Mouse (Mus musculus) C2C12 (cell line): ENCODE data around the gene Ddx43. TPM values are rescaled to one million over a fixed set of nuclear protein-coding genes. Genes with fewer than 3 reads are reported as not detected.
"Not testable (repeated sequence)": the region's sequence is repeated elsewhere in the genome, so short reads cannot be mapped to it uniquely, and the experiment has no call there.

Experiments used
- H3K27me3 ChIP-seq: one replicate; pipeline ENCODE4 v1.6.1; 2011; ENCODE audit not compliant: control insufficient read depth, insufficient read depth, insufficient read length
- H3K36me3 ChIP-seq: one replicate; pipeline ENCODE4 v1.6.1; 2011; ENCODE audit not compliant: control insufficient read depth, insufficient read depth
- H3K4me3 ChIP-seq: one replicate; pipeline ENCODE4 v1.5.1; 2011; ENCODE audit warnings: mild to moderate bottlenecking, control low read depth; ENCODE audit not compliant: poor library complexity, insufficient read depth, severe bottlenecking
- H3K79me2 ChIP-seq: one replicate; pipeline ENCODE4 v1.6.1; 2011; ENCODE audit not compliant: control insufficient read depth, insufficient read depth
- H3K79me3 ChIP-seq: one replicate; pipeline ENCODE4 v1.6.1; 2011; ENCODE audit warnings: low read depth, control low read depth
- H3ac ChIP-seq: one replicate; pipeline ENCODE3; 2011; ENCODE audit warnings: low read depth; ENCODE audit not compliant: control insufficient read depth, insufficient read length
- CEBPB ChIP-seq: IDR thresholded peaks from one replicate; pipeline ENCODE4 v1.6.1; 2011; ENCODE audit warnings: low read depth, mild to moderate bottlenecking, control low read depth, moderate library complexity
- CTCF ChIP-seq: IDR thresholded peaks from one replicate; pipeline ENCODE4 v1.5.1; 2011; ENCODE audit not compliant: control insufficient read depth, insufficient read depth, insufficient read length
- FOSL1 ChIP-seq: IDR thresholded peaks from one replicate; pipeline ENCODE4 v1.8.0; 2011; ENCODE audit warnings: mild to moderate bottlenecking, low read length; ENCODE audit not compliant: poor library complexity, insufficient read depth, severe bottlenecking
- MAX ChIP-seq: IDR thresholded peaks from one replicate; pipeline ENCODE4 v1.6.1; 2011; ENCODE audit warnings: mild to moderate bottlenecking, control low read depth
- MYOD1 ChIP-seq: IDR thresholded peaks from one replicate; pipeline ENCODE4 v1.6.1; 2011; ENCODE audit warnings: low read depth; ENCODE audit not compliant: control insufficient read depth, insufficient read length
- MYOG ChIP-seq: IDR thresholded peaks from one replicate; pipeline ENCODE4 v1.6.1; 2011; ENCODE audit not compliant: control insufficient read depth, insufficient read length; ENCODE audit errors: extremely low read depth
- USF1 ChIP-seq: IDR thresholded peaks from one replicate; pipeline ENCODE4 v1.6.1; 2011; ENCODE audit warnings: low read depth, mild to moderate bottlenecking, control low read depth, moderate library complexity
- polyA plus RNA-seq: library from polyadenylated mRNA; unstranded; fragments of >200 nt; fragmentation: generic; extraction: Trizol; gene quantifications from one replicate; pipeline ENCODE4 v1.2.1, GENCODE M21; 2012; ENCODE audit warnings: missing spikeins

Ddx43 gene
- polyA plus RNA-seq, 1 experiment, result not detected

DNA sequence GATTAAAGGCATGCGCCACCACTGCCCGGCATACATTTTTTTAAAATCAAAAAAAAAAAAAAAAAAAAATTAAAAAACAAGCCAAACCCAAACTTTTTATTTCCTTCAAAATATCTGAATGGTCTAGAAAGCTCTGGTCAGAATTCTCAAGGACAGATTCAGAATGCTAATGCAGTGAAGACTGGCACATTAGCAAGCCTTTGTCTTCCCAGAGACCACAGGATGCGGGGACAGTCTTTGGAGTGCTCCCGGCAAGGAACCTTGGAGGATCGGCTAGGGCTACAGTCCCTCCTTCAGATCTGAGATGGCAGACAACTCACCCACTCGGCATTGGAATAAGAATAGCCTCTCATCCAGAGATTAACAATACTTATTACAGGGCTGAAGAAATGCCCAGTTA is 30.9 kb upstream of the Ddx43 start:
- no peaks in the 10 kb centered on the region for H3K79me2 ChIP-seq
- no peak overlapping the region for H3K4me3 ChIP-seq
- no peaks in the 10 kb centered on the region for H3K79me3 ChIP-seq
- no peaks in the 10 kb centered on the region for H3K36me3 ChIP-seq
- H3ac ChIP-seq, result no peak overlapping the region
- TF ChIP-seq CEBPB (no peak), FOSL1 (no peak), MAX (no peak), CTCF (no peak), USF1 (no peak), MYOD1 (no peak), MYOG (no peak)
- H3K27me3 ChIP-seq, result no peaks in the 10 kb centered on the region

DNA sequence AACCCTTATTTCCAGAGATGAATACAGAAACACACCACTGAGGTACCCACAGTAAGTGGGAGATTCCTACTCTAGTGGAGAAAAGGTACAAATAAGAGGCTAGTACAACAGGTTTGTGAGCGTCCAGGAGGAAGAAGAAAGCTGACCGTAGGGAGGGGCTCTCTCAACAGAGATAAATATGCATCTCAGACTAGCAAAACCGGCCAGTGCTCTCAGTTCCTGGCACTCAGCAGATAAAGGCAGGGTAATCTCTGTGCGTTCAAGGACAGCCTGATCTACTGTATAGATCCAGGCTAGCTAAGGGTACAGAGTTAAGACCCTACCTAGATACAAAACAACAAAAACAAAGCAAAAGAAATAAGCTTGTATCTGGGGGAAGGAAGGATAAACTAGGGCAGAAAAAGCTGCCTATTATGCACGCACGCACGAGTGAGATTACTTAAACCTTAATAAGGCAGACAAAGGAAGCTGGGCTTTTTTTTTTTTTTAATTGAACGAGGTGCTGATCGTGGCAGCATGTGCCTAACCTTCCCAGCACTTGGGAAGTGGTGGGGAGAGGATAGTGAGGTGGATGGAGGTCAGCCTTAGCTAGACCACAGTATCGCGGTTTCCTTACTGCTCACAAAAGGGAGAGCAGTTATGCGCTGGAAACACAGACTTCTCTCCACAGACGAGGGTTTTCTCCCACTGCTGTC is 29.6 kb upstream of the Ddx43 start:
- TF ChIP-seq MYOD1 (no peak), MYOG (no peak)
- H3K79me3 ChIP-seq, result no peaks in the 10 kb centered on the region
- no peaks in the 10 kb centered on the region for H3K36me3 ChIP-seq
- H3ac ChIP-seq, result no peak overlapping the region
- H3K79me2 ChIP-seq, result no peaks in the 10 kb centered on the region
- H3K4me3 ChIP-seq, result no peak overlapping the region
- no peaks in the 10 kb centered on the region for H3K27me3 ChIP-seq

DNA sequence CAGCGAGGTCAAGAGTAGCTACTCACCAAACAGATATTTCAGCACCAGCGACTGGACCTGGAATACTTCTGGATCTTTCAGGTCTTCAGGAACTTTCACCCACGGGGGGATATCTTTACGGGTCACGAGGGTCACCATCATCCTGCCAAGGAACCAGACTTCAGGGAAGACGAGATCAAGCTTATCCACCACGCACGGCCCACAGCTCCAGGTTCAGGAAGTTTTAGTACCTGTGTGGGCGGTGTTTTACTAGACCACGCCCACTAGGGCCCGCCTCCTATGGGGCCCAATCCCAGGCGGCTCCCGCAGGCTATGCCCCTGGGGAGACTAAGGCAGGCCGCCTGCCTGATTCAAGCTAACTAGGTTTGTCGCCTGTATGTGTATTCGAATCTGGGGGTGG is 27.6 kb upstream of the Ddx43 start, which contains the start of gene Dppa5a:
Gene Dppa5a, minus strand, starts transcription at position 219 of the 400 bp plus-strand sequence.
- H3K27me3 ChIP-seq, H3K79me2 ChIP-seq, H3K79me3 ChIP-seq, H3ac ChIP-seq, H3K4me3 ChIP-seq, H3K36me3 ChIP-seq: not testable (repeated sequence)

DNA sequence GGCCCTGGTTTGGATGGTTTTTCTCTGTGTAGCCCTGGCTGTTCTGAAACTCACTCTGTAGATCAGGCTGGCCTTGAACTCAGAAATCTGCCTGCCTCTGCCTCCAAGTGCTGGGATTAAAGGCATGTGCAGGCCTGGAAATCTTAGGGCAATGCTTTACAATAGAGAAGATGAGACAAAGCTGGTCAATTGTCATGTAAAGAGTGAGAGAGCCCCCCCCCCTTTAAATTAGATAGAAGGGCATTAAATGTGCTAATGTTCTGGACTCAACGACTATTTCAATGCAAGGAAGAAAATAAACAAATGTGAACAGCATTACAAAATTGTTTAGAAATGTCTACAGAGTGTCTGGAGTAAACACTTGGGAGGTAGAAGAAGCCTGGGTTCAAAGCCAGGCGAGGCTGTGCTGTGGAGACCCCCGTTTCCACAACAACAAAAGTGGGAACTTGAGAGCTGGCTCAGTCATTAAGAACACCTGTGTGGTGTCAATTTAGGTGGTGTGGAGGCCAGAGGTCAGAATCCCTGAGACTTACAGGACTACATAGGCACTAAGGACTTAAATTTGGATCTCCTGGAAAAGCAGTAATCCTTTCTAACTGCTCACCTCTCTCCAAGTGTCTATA is 26.8 kb upstream of the Ddx43 start:
- no peak overlapping the region for H3K4me3 ChIP-seq

DNA sequence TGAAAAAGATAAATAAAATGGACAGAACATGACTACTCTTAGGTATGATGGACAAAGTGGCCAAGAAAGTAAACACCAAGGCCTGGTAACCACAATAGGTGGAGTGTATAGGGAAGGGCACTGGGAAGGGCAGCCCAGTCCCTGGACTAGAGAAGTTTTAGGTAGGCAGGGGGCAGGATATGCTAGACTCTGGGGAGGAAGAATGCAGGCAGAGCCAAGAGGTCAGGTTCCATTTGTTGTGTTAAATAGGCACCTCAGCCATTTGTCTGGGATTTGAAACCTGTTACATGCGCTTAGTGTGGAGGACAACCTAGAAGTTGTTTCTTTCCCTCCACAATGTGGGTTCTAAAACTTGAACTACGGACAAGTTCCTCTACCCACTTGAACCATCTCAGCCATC is 26.2 kb upstream of the Ddx43 start:
- Histone ChIP-seq H3K36me3 (no peaks in the 10 kb centered on the region), H3K79me3 (no peaks in the 10 kb centered on the region), H3K4me3 (no peak overlapping the region), H3ac (no peak overlapping the region), H3K27me3 (no peaks in the 10 kb centered on the region), H3K79me2 (no peaks in the 10 kb centered on the region)
- TF ChIP-seq USF1 (no peak), CTCF (no peak), CEBPB (no peak), MYOG (no peak), MYOD1 (no peak), FOSL1 (no peak), MAX (no peak)

More for the DNA sequence above, 26.8 kb upstream of the Ddx43 start:
- Histone ChIP-seq H3K27me3 (no peaks in the 10 kb centered on the region), H3K79me3 (no peaks in the 10 kb centered on the region), H3K36me3 (no peaks in the 10 kb centered on the region), H3K79me2 (no peaks in the 10 kb centered on the region), H3ac (no peak overlapping the region)
- TF ChIP-seq USF1, result no peak
- no peak for TF ChIP-seq CEBPB
- no peak for TF ChIP-seq FOSL1

DNA sequence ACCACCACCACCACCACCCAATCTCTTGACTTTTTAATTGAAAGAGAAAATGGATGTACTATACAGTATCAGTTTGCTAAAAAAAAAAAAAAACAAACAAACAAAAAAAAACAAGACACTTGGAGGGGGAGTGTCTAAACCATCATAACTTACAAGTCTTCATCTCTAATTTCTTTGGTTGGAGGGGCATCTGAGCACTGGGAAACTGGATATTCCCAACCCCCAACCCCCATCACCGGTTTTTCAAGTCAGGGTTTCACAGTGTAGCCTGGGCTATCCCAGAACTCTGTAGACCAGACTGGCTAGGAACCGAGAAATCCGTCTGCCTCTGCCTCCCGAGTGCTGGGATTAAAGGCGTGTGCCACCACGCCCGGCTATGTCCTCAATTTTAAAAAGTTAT is 25.8 kb upstream of the Ddx43 start:
- H3K79me3 ChIP-seq, result no peaks in the 10 kb centered on the region
- no peaks in the 10 kb centered on the region for H3K36me3 ChIP-seq
- TF ChIP-seq MAX (no peak), FOSL1 (no peak)
- no peaks in the 10 kb centered on the region for H3K79me2 ChIP-seq
- no peaks in the 10 kb centered on the region for H3K27me3 ChIP-seq
- H3ac ChIP-seq, result no peak overlapping the region
- H3K4me3 ChIP-seq, result no peak overlapping the region

DNA sequence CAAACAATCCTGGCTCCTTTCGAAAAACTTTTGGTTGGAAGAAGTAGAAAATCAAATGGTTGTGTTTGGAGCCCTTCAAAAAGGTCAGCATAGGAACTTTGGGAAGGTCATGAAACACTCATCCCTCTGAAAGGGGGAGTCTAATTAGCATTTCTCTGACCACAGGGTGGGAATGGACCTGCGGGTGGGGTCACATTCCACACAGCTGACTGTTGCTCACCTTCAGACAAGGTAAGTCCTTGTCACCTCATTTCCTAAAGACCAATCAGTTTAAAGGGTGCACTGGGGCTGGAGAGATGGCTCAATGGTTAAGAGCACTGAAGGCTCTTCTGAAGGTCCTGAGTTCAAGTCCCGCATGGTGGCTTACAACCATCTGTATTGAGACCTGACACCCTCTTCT is 24.1 kb upstream of the Ddx43 start:
- Histone ChIP-seq H3K79me2 (no peaks in the 10 kb centered on the region), H3K27me3 (no peaks in the 10 kb centered on the region), H3K36me3 (no peaks in the 10 kb centered on the region), H3K79me3 (no peaks in the 10 kb centered on the region), H3ac (no peak overlapping the region), H3K4me3 (no peak overlapping the region)
- no peak for TF ChIP-seq CEBPB
- no peak for TF ChIP-seq MAX
- TF ChIP-seq FOSL1, result no peak
- no peak for TF ChIP-seq CTCF
- TF ChIP-seq USF1, result no peak
- no peak for TF ChIP-seq MYOD1
- no peak for TF ChIP-seq MYOG
